Mouse (Mus musculus) heart, adult 2 months (tissue): ENCODE results near the gene Haao. TPM values are rescaled to one million over a fixed set of nuclear protein-coding genes. Genes with fewer than 3 reads are reported as not detected.

Experiments
- DNase-seq, 2 experiments: peaks; one replicate each; pipeline ENCODE4 v3.0.0; 2021
- H3K27ac ChIP-seq: fragments of 200-600 bp; 2 replicates; pipeline ENCODE4 v1.8.1; 2022
- H3K27me3 ChIP-seq: fragments of 200-500 bp; 2 replicates; pipeline ENCODE4 v1.6.1; 2012; ENCODE audit warnings: mild to moderate bottlenecking, low read length, inconsistent platforms, mixed read lengths; ENCODE audit not compliant: control insufficient read depth, insufficient read depth
- H3K36me3 ChIP-seq: fragments of 200-500 bp; 2 replicates; pipeline ENCODE4 v1.6.1; 2012; ENCODE audit warnings: low read length, inconsistent platforms; ENCODE audit not compliant: control insufficient read depth, insufficient read depth
- H3K4me1 ChIP-seq: fragments of 200-500 bp; 2 replicates; pipeline ENCODE4 v1.6.1; 2011; ENCODE audit warnings: low read length; ENCODE audit not compliant: control insufficient read depth, insufficient read depth
- H3K4me3 ChIP-seq: fragments of 200-600 bp; 2 replicates; pipeline ENCODE4 v1.8.1; 2022
- H3K79me2 ChIP-seq: fragments of 200-500 bp; replicated peaks from 2 replicates; pipeline ENCODE4 v1.6.1; 2012; ENCODE audit warnings: mild to moderate bottlenecking, inconsistent platforms, low read length, moderate library complexity, mixed read lengths; ENCODE audit not compliant: control insufficient read depth, insufficient read depth
- H3K9ac ChIP-seq: fragments of 200-500 bp; 2 replicates; pipeline ENCODE4 v1.6.1; 2012; ENCODE audit warnings: low read depth, mild to moderate bottlenecking, control low read depth, inconsistent platforms, low read length, mixed read lengths
- CTCF ChIP-seq: fragments of 200-600 bp; IDR thresholded peaks from 2 replicates; pipeline ENCODE4 v1.8.1; 2022; ENCODE audit warnings: antibody characterized with exemption, mild to moderate bottlenecking, moderate library complexity
- EP300 ChIP-seq: fragments of 200-500 bp; IDR thresholded peaks from 2 replicates; pipeline ENCODE4 v1.6.1; 2011; ENCODE audit warnings: low read depth, low read length, control low read depth; ENCODE audit not compliant: insufficient read depth
- POLR2A ChIP-seq: fragments of 200-500 bp; IDR thresholded peaks from 2 replicates; pipeline ENCODE4 v1.6.1; 2011; ENCODE audit warnings: mild to moderate bottlenecking, low read depth, low read length, control low read depth; ENCODE audit not compliant: insufficient read depth
- WGBS: fragments of 180-500 bp; shearing (Covaris S2); methylation state at CpG from one replicate; pipeline ENCODE4 v1.1.7; 2018; 5-methylcytosine and 5-hydroxymethylcytosine counted together
- intact Hi-C: fragments of 180-260 bp; cut with DNase I; formaldehyde crosslinking; loops from one replicate; pipeline ENCODE4 v1.15.1; 2025
- polyA plus RNA-seq: library from polyadenylated mRNA; depleted of rRNA; stranded (reverse); fragments of >200 nt; gene quantifications from 2 replicates; pipeline ENCODE4 v1.2.3, GENCODE M21; 2012; rRNA removed
- total RNA-seq, 2 experiments: library from RNA; stranded (reverse); gene quantifications; 2 replicates each; pipeline ENCODE4 v1.2.3; 2021

Gene Haao
- total and polyA plus RNA-seq, 3 experiments = 0.25 to 1.4 (median 0.29) TPM

- Histone ChIP-seq H3K36me3 (no peaks in the 10 kb centered on the region), H3K9ac (no peak overlapping the region), H3K79me2 (no peaks in the 10 kb centered on the region), H3K27ac (no peak overlapping the region), H3K4me3 (no peak overlapping the region), H3K4me1 (no peaks in the 10 kb centered on the region), H3K27me3 (no peaks in the 10 kb centered on the region)
- intact Hi-C loops = no loop called here
- TF ChIP-seq POLR2A (no peak), EP300 (no peak), CTCF (no peak)
- no peak for DNase-seq
- 85% methylated on average over 5 of the region's 5 CpGs for WGBS
These were observed 57.6 kb downstream of the Haao start for GRCm38 (mm10) chr17:83790158-83790557.

GRCm38 (mm10) chr17:83786418-83786817 lies 61.3 kb downstream of the Haao start:
- no peaks in the 10 kb centered on the region for H3K4me1 ChIP-seq
- DNase-seq = no peak
- no peaks in the 10 kb centered on the region for H3K27me3 ChIP-seq
- H3K9ac ChIP-seq = no peak overlapping the region
- WGBS = 95% methylated on average over 6 of the region's 6 CpGs
- no peak for TF ChIP-seq EP300
- no peak for TF ChIP-seq CTCF
- TF ChIP-seq POLR2A = no peak
- no peaks in the 10 kb centered on the region for H3K79me2 ChIP-seq
- no peaks in the 10 kb centered on the region for H3K36me3 ChIP-seq
- intact Hi-C loops = no loop called here
- no peak overlapping the region for H3K27ac ChIP-seq
- H3K4me3 ChIP-seq = no peak overlapping the region

GRCm38 (mm10) chr17:83782740-83783139 lies 65.0 kb downstream of the Haao start:
- no peak overlapping the region for H3K9ac ChIP-seq
- H3K4me3 ChIP-seq = no peak overlapping the region
- intact Hi-C loops = no loop called here
- DNase-seq = no peak
- H3K27me3 ChIP-seq = no peaks in the 10 kb centered on the region
- H3K27ac ChIP-seq = no peak overlapping the region
- 72% methylated on average over 5 of the region's 5 CpGs for WGBS
- no peaks in the 10 kb centered on the region for H3K36me3 ChIP-seq
- H3K79me2 ChIP-seq = no peaks in the 10 kb centered on the region
- no peaks in the 10 kb centered on the region for H3K4me1 ChIP-seq
- no peak for TF ChIP-seq EP300
- no peak for TF ChIP-seq CTCF
- no peak for TF ChIP-seq POLR2A

Other genes starting within 250 kb of the Haao start
- not detected for gene Kcng3, start 216.1 kb downstream of the Haao start, total RNA-seq
- gene Kcng3, start 216.1 kb downstream of the Haao start, polyA plus RNA-seq = 0.02 TPM in 1 of 2 replicates, not detected in the other
- gene Mta3, start 141.8 kb downstream of the Haao start, total RNA-seq = 10 to 100 TPM; 17.5 to 20.1 TPM
- 15.1 and 19.2 TPM in 2 replicates for gene Mta3, start 141.8 kb downstream of the Haao start, polyA plus RNA-seq